ENCODE assay signal across 8 mouse cellular contexts in the genomic region with DNA sequence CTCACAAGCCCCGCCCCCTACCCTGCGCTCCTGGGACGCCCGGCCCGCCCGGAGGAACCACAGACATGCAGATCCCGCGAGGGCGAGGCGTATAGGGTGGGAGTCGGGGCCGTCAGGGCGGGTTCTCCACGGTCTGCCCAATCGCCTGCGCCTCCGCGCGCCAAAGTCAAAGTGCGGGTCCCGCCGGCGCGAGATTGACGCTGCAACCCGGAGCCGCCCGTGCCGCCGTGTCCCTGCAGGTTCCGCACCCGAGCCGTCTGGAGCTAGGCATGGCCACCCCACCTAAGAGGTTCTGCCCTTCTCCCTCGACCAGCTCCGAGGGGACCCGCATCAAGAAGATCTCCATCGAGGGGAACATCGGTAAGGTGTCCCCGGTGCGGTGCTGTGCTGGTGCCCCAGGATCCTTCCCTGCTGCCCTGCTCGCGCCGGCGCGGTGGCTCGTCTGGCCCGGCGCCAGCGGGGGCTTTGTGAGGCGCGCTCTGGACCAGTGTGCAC. TPM values are rescaled to one million over a fixed set of nuclear protein-coding genes. Genes with fewer than 3 reads are reported as not detected.
DNase-seq lines count a peak whose midpoint lies in the region; ATAC-seq and TF ChIP-seq lines count a peak whose summit lies in the region.

A gene (plus strand): TSS at position 10 of the 495 bp plus-strand sequence.

- peak; percentile 100 for ATAC-seq in embryonic facial prominence, embryonic 12.5 days (ENCODE audit: insufficient number of reproducible peaks, insufficient read depth, low FRiP score, low TSS enrichment)
- peak; percentile 98 for ATAC-seq in limb, embryonic 14.5 days (ENCODE audit: low FRiP score, low read depth)
- peak; percentile 99 for ATAC-seq in midbrain, embryonic 16.5 days

- under 1% methylated on average over 51 of the region's 51 CpGs for WGBS in embryonic facial prominence, embryonic 12.5 days
- 3% methylated on average over 50 of the region's 51 CpGs for WGBS in limb, embryonic 14.5 days
- WGBS in midbrain, embryonic 16.5 days: under 1% methylated on average over 50 of the region's 51 CpGs
- WGBS in spleen, adult 2 months: under 1% methylated on average over 51 of the region's 51 CpGs

- H3K4me2 ChIP-seq in embryonic facial prominence, embryonic 12.5 days (replicated peaks): peak within 1 kb of the TSS; percentile 55
- peak within 1 kb of the TSS; percentile 56 for H3K4me2 ChIP-seq in limb, embryonic 14.5 days (replicated peaks; ENCODE audit: low read depth, low read length, severe bottlenecking)
- H3K4me2 ChIP-seq in midbrain, embryonic 16.5 days (ENCODE audit: low read length): peak within 1 kb of the TSS; percentile 67

- no peaks in the 10 kb centered on the region for H3K36me3 ChIP-seq in testis, adult 2 months (ENCODE audit: control insufficient read depth, insufficient read depth, low read length)
- peaks cover 5% of the 10 kb centered on the region; the same call in 1 of the 2 replicates for H3K36me3 ChIP-seq in embryonic facial prominence, embryonic 12.5 days
- peaks cover 5% of the 10 kb centered on the region for H3K36me3 ChIP-seq in limb, embryonic 14.5 days (ENCODE audit: control insufficient read depth, insufficient read depth, low read length)
- no peaks in the 10 kb centered on the region for H3K36me3 ChIP-seq in midbrain, embryonic 16.5 days (ENCODE audit: control insufficient read depth, insufficient read depth, low read length)
- H3K36me3 ChIP-seq in spleen, adult 2 months (ENCODE audit: control insufficient read depth, insufficient read depth, low read length): no peaks in the 10 kb centered on the region; the same call in 1 of the 2 replicates

- no peak; the same call in 1 of the 2 replicates for TF ChIP-seq POLR2A in testis, adult 2 months (IDR thresholded peaks at IDR 0.05; ENCODE audit: control insufficient read depth, low read depth, low read length)
- no peak for TF ChIP-seq POLR2A in limb, embryonic 14.5 days (IDR thresholded peaks at IDR 0.05; ENCODE audit: borderline replicate concordance, extremely low read depth, insufficient read depth, insufficient read length)
- TF ChIP-seq POLR2A in spleen, adult 2 months (IDR thresholded peaks at IDR 0.05; ENCODE audit: low read depth, low read length): peak; percentile 42; the same call in 1 of the 2 replicates

- peak within 1 kb of the TSS; percentile 66 for H3K9ac ChIP-seq in embryonic facial prominence, embryonic 12.5 days
- H3K9ac ChIP-seq in limb, embryonic 14.5 days (ENCODE audit: low read depth, low read length, severe bottlenecking): peak within 1 kb of the TSS; percentile 82
- peak within 1 kb of the TSS; percentile 80 for H3K9ac ChIP-seq in midbrain, embryonic 16.5 days (ENCODE audit: low read depth, low read length)

- peaks cover 3% of the 10 kb centered on the region; the same call in 1 of the 2 replicates for H3K4me1 ChIP-seq in testis, adult 2 months (ENCODE audit: control insufficient read depth, insufficient read depth, low read length)
- peaks cover 14% of the 10 kb centered on the region for H3K4me1 ChIP-seq in embryonic facial prominence, embryonic 12.5 days
- H3K4me1 ChIP-seq in limb, embryonic 14.5 days (ENCODE audit: control insufficient read depth, insufficient read depth, low read length): peaks cover 11% of the 10 kb centered on the region
- peaks cover 22% of the 10 kb centered on the region for H3K4me1 ChIP-seq in midbrain, embryonic 16.5 days (ENCODE audit: control insufficient read depth, insufficient read depth, low read length)
- H3K4me1 ChIP-seq in spleen, adult 2 months (ENCODE audit: control insufficient read depth, insufficient read depth, insufficient read length): peaks cover 6% of the 10 kb centered on the region; the same call in 1 of the 2 replicates

- TF ChIP-seq CTCF in testis, adult 2 months (IDR thresholded peaks at IDR 0.05; ENCODE audit: control insufficient read depth, insufficient read depth, insufficient replicate concordance, low read depth, low read length): no peak
- no peak for TF ChIP-seq CTCF in spleen, adult 2 months (IDR thresholded peaks at IDR 0.05; ENCODE audit: extremely low read depth, insufficient read depth, insufficient read length, insufficient replicate concordance)

- H3K27ac ChIP-seq in testis, adult 2 months (ENCODE audit: control insufficient read depth, insufficient read depth, low read depth, low read length): peak within 1 kb of the TSS; percentile 29; the same call in 1 of the 2 replicates
- H3K27ac ChIP-seq in embryonic facial prominence, embryonic 12.5 days: peak within 1 kb of the TSS; percentile 93
- peak within 1 kb of the TSS; percentile 82 for H3K27ac ChIP-seq in limb, embryonic 14.5 days (replicated peaks; ENCODE audit: low read depth, low read length)
- H3K27ac ChIP-seq in midbrain, embryonic 16.5 days (ENCODE audit: low read length): peak within 1 kb of the TSS; percentile 86
- peak within 1 kb of the TSS; percentile 92 for H3K27ac ChIP-seq in spleen, adult 2 months (ENCODE audit: insufficient read depth, low read length)

- H3K27me3 ChIP-seq in testis, adult 2 months (ENCODE audit: control insufficient read depth, insufficient read depth, low read length): no peaks in the 10 kb centered on the region
- H3K27me3 ChIP-seq in embryonic facial prominence, embryonic 12.5 days: no peaks in the 10 kb centered on the region
- H3K27me3 ChIP-seq in limb, embryonic 14.5 days (ENCODE audit: control insufficient read depth, insufficient read depth, low read length): no peaks in the 10 kb centered on the region
- no peaks in the 10 kb centered on the region for H3K27me3 ChIP-seq in midbrain, embryonic 16.5 days (ENCODE audit: control insufficient read depth, insufficient read depth, low read depth, low read length)
- H3K27me3 ChIP-seq in spleen, adult 2 months (ENCODE audit: control insufficient read depth, insufficient read depth, low read length): no peaks in the 10 kb centered on the region

- H3K4me3 ChIP-seq in testis, adult 2 months (ENCODE audit: control insufficient read depth, low read depth, low read length): peak within 1 kb of the TSS; percentile 94
- peak within 1 kb of the TSS; percentile 69 for H3K4me3 ChIP-seq in embryonic facial prominence, embryonic 12.5 days
- H3K4me3 ChIP-seq in limb, embryonic 14.5 days (replicated peaks; ENCODE audit: low read length): peak within 1 kb of the TSS; percentile 74
- peak within 1 kb of the TSS; percentile 67 for H3K4me3 ChIP-seq in midbrain, embryonic 16.5 days (ENCODE audit: low read depth, low read length)
- peak within 1 kb of the TSS; percentile 98 for H3K4me3 ChIP-seq in spleen, adult 2 months (ENCODE audit: extremely low read depth, insufficient read depth, insufficient read length)

- DNase-seq in testis, postnatal 10 days (ENCODE audit: low spot score): no peak
- peak; percentile 97 for DNase-seq in heart, adult 8-10 months (ENCODE audit: low spot score)
- DNase-seq in kidney, adult 8-10 months: peak; percentile 98 to 99
- DNase-seq in limb, embryonic 14.5 days (ENCODE audit: low spot score): peak; percentile 97
- DNase-seq in spleen, adult 2 months (ENCODE audit: low read depth in 1 of 2, low spot score in 2 of 2): peak; percentile 94 to 99

- no peaks in the 10 kb centered on the region for H3K9me3 ChIP-seq in embryonic facial prominence, embryonic 12.5 days
- H3K9me3 ChIP-seq in limb, embryonic 14.5 days (ENCODE audit: control insufficient read depth, low read length): no peaks in the 10 kb centered on the region
- no peaks in the 10 kb centered on the region for H3K9me3 ChIP-seq in midbrain, embryonic 16.5 days (replicated peaks; ENCODE audit: control insufficient read depth, low read length, poor library complexity, severe bottlenecking)

RNA-seq across cellular contexts. Expression of the gene that starts here (rescaled TPM):
- polyA plus RNA-seq in testis, adult 2 months (2012; rRNA removed): 1.1 and 1.8 TPM in 2 replicates
- polyA plus RNA-seq in embryonic facial prominence, embryonic 12.5 days (2016; fragmentation: Nextera tagmentation; extraction: Ambion mirVana): 63.6 and 66.9 TPM in 2 replicates
- total RNA-seq in heart, adult 8-10 months (2022): 1 to 10 TPM; 1.8 to 2.7 (median 2.4) TPM
- polyA plus RNA-seq in limb, embryonic 14.5 days (2012; rRNA removed): 23.5 and 23.8 TPM in 2 replicates
- polyA plus RNA-seq in limb, embryonic 14.5 days (2014; fragmentation: Nextera tagmentation; extraction: Ambion mirVana): 35.6 and 40.1 TPM in 2 replicates
- 43.6 and 48.8 TPM in 2 replicates for polyA plus RNA-seq in midbrain, embryonic 16.5 days (2015; fragmentation: Nextera tagmentation; extraction: Ambion mirVana)
- 6.7 and 8.6 TPM in 2 replicates for polyA plus RNA-seq in spleen, adult 2 months (2012; rRNA removed)

Comparison
In these comparisons a context has a peak if more than half of its experiments do, and no peak if none do; other contexts are left out.
1. H3K27ac ChIP-seq: peak in every context shown above with its lines; median percentile 93 in embryonic facial prominence, embryonic 12.5 days; 92 in spleen, adult 2 months; 86 in midbrain, embryonic 16.5 days; 82 in limb, embryonic 14.5 days; 29 in testis, adult 2 months.